Mouse (Mus musculus) midbrain, postnatal 0 days (tissue): ENCODE measurements around the gene Tbxas1. TPM values are rescaled to one million over a fixed set of nuclear protein-coding genes. Genes with fewer than 3 reads are reported as not detected.
A peak's percentile ranks its signal among the peaks of the same experiment; 100 is the strongest.

Experiments used
- ATAC-seq: fragments of 200-750 bp; cut with Nextera tagmentation; 2 replicates; pipeline ENCODE4 v1.8.0; 2017; ENCODE audit warnings: moderate number of reproducible peaks, mild to moderate bottlenecking, moderate TSS enrichment, moderate library complexity; ENCODE audit not compliant: low FRiP score
- DNase-seq: peaks from one replicate; pipeline ENCODE4 v3.0.0-alpha.2; 2015; ENCODE audit warnings: low spot score
- H3K27ac ChIP-seq: fragments of 300-500 bp; sonication (generic); 2 replicates; pipeline ENCODE4 v1.5.1; 2014; ENCODE audit warnings: low read depth, mild to moderate bottlenecking, low read length, mixed read lengths
- H3K27me3 ChIP-seq: fragments of 300-500 bp; sonication (generic); 2 replicates; pipeline ENCODE4 v1.6.1; 2014; ENCODE audit warnings: low read length, control low read depth, mixed read lengths; ENCODE audit not compliant: insufficient read depth
- H3K36me3 ChIP-seq: fragments of 300-500 bp; sonication (generic); 2 replicates; pipeline ENCODE4 v1.6.1; 2014; ENCODE audit warnings: low read length, control low read depth, mixed read lengths; ENCODE audit not compliant: insufficient read depth
- H3K4me1 ChIP-seq: fragments of 300-500 bp; sonication (generic); 2 replicates; pipeline ENCODE4 v1.6.1; 2014; ENCODE audit warnings: mild to moderate bottlenecking, control low read depth, antibody characterized with exemption, low read length, mixed read lengths; ENCODE audit not compliant: insufficient read depth
- H3K4me2 ChIP-seq: fragments of 300-500 bp; sonication (generic); 2 replicates; pipeline ENCODE4 v1.6.1; 2014; ENCODE audit warnings: low read depth, mild to moderate bottlenecking, low read length, mixed read lengths; ENCODE audit not compliant: poor library complexity, severe bottlenecking
- H3K4me3 ChIP-seq: fragments of 300-500 bp; sonication (generic); 2 replicates; pipeline ENCODE4 v1.5.1; 2014; ENCODE audit warnings: low read depth, mild to moderate bottlenecking, low read length, moderate library complexity
- H3K9ac ChIP-seq: fragments of 300-500 bp; sonication (generic); replicated peaks from 2 replicates; pipeline ENCODE4 v1.6.1; 2014; ENCODE audit warnings: mild to moderate bottlenecking, low read length, moderate library complexity, mixed read lengths; ENCODE audit not compliant: poor library complexity, severe bottlenecking
- H3K9me3 ChIP-seq: fragments of 300-500 bp; sonication (generic); 2 replicates; pipeline ENCODE4 v1.6.1; 2016; ENCODE audit warnings: low read length, control low read depth
- CTCF ChIP-seq: IDR thresholded peaks from 2 replicates; pipeline ENCODE4 v1.5.1; 2016; ENCODE audit warnings: antibody characterized with exemption, mild to moderate bottlenecking
- WGBS: fragments of 180-500 bp; shearing (Covaris S2); extraction: QIAGEN DNeasy Blood & Tissue Kit; methylation state at CpG from one replicate; pipeline ENCODE4 v1.1.7; 2014; 5-methylcytosine and 5-hydroxymethylcytosine counted together
- polyA plus RNA-seq: library from polyadenylated mRNA; unstranded; fragments of >200 nt; fragmentation: Nextera tagmentation; extraction: Ambion mirVana; gene quantifications from 2 replicates; pipeline ENCODE4 v1.2.1, GENCODE M21; 2015
- total RNA-seq: library from RNA; depleted of rRNA; stranded (reverse); fragments of >200 nt; gene quantifications from 2 replicates; pipeline ENCODE4 v1.2.3, GENCODE M21; 2014

Tbxas1 gene
- total and polyA plus RNA-seq, 2 experiments from 2014 or later: 1.4 to 3.1 TPM

- Histone ChIP-seq H3K9ac (no peak overlapping the region), H3K36me3 (no peaks in the 10 kb centered on the region), H3K4me2 (no peak overlapping the region), H3K27ac (no peak overlapping the region), H3K4me1 (no peaks in the 10 kb centered on the region), H3K27me3 (no peaks in the 10 kb centered on the region), H3K4me3 (no peak overlapping the region), H3K9me3 (no peaks in the 10 kb centered on the region)
- WGBS: 93% methylated on average over 11 of the region's 11 CpGs
- DNase-seq (no peak), ATAC-seq (no peak)
- no peak for TF ChIP-seq CTCF
These were observed 142.7 kb downstream of the Tbxas1 start for GRCm38 (mm10) chr6:39017942-39018341.

GRCm38 (mm10) chr6:39018805-39019204 is 143.6 kb downstream of the Tbxas1 start:
- Histone ChIP-seq H3K36me3 (no peaks in the 10 kb centered on the region), H3K4me1 (no peaks in the 10 kb centered on the region), H3K27me3 (no peaks in the 10 kb centered on the region), H3K9ac (no peak overlapping the region), H3K9me3 (no peaks in the 10 kb centered on the region), H3K4me2 (no peak overlapping the region), H3K4me3 (no peak overlapping the region), H3K27ac (no peak overlapping the region)
- TF ChIP-seq CTCF: peak; percentile 53
- no peak for ATAC-seq
- 83% methylated on average over 7 of the region's 7 CpGs for WGBS
- DNase-seq: no peak

- Histone ChIP-seq H3K4me3 (no peak overlapping the region), H3K36me3 (no peaks in the 10 kb centered on the region), H3K4me2 (no peak overlapping the region), H3K27ac (no peak overlapping the region), H3K27me3 (no peaks in the 10 kb centered on the region), H3K4me1 (no peaks in the 10 kb centered on the region), H3K9ac (no peak overlapping the region), H3K9me3 (no peaks in the 10 kb centered on the region)
- ATAC-seq: no peak
- TF ChIP-seq CTCF: no peak
- DNase-seq: no peak
- WGBS: 89% methylated on average over 5 of the region's 5 CpGs
These were observed 144.0 kb downstream of the Tbxas1 start for GRCm38 (mm10) chr6:39019219-39019618.

- Histone ChIP-seq H3K36me3 (no peaks in the 10 kb centered on the region), H3K4me1 (no peaks in the 10 kb centered on the region), H3K27ac (no peak overlapping the region), H3K4me2 (no peak overlapping the region), H3K9ac (no peak overlapping the region), H3K27me3 (no peaks in the 10 kb centered on the region), H3K4me3 (no peak overlapping the region), H3K9me3 (no peaks in the 10 kb centered on the region)
- ATAC-seq: no peak
- no peak for DNase-seq
- no peak for TF ChIP-seq CTCF
- WGBS: 93% methylated on average over 1 of the region's 1 CpGs
These were observed 146.7 kb downstream of the Tbxas1 start for GRCm38 (mm10) chr6:39021909-39022308.

- TF ChIP-seq CTCF: no peak
- Histone ChIP-seq H3K9me3 (no peaks in the 10 kb centered on the region), H3K27me3 (no peaks in the 10 kb centered on the region), H3K4me3 (no peak overlapping the region), H3K4me1 (no peaks in the 10 kb centered on the region), H3K4me2 (no peak overlapping the region), H3K36me3 (no peaks in the 10 kb centered on the region), H3K27ac (no peak overlapping the region), H3K9ac (no peak overlapping the region)
- 83% methylated on average over 7 of the region's 7 CpGs for WGBS
- peak; percentile 45 for DNase-seq
- no peak for ATAC-seq
These were observed 147.4 kb downstream of the Tbxas1 start for GRCm38 (mm10) chr6:39022461-39023181.

- Histone ChIP-seq H3K4me2 (no peak overlapping the region), H3K4me3 (no peak overlapping the region), H3K36me3 (no peaks in the 10 kb centered on the region), H3K27ac (no peak overlapping the region), H3K4me1 (no peaks in the 10 kb centered on the region), H3K27me3 (no peaks in the 10 kb centered on the region), H3K9me3 (no peaks in the 10 kb centered on the region), H3K9ac (no peak overlapping the region)
- ATAC-seq: no peak
- DNase-seq: no peak
- WGBS: 70% methylated on average over 4 of the region's 4 CpGs
- TF ChIP-seq CTCF: no peak
These were observed 149.4 kb downstream of the Tbxas1 start for GRCm38 (mm10) chr6:39024631-39025030.
